Mouse (Mus musculus) thymus, adult 18-20 months (tissue): ENCODE results near the gene Gm5416.
"Not testable (repeated sequence)": the region's sequence is repeated elsewhere in the genome, so short reads cannot be mapped to it uniquely, and the experiment has no call there.

Experiments used
- DNase-seq, 2 experiments: peaks; one replicate each; pipeline ENCODE4 v3.0.0; 2022; ENCODE audit warnings: mixed read lengths in 2 of 2

Gene Gm5416

DNA sequence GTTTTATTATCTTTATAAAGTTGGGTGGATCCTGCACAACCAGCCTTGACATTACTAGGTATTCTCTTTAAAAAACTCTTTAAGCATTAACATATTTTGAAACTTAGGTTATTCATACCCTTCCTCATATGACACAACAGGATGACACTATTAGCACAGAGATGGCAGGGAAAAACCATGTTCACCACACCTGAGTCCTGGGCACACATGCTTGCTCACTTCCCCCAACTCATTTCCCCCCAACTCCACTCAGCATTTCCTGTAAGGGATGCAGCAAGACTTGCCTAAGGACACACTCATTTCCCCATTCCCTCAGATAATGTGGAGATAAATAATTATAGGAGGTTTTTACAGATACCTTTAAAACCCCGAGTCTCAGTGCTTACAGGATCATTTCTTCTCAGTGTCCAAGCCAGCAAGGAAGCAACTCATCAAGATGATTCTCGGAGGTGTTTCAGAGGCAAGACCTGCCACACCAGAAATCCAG is at the start of gene Gm5416:
Gene Gm5416, plus strand, starts transcription at position 437 of the 487 bp plus-strand sequence.
- DNase-seq, result no peak

DNA sequence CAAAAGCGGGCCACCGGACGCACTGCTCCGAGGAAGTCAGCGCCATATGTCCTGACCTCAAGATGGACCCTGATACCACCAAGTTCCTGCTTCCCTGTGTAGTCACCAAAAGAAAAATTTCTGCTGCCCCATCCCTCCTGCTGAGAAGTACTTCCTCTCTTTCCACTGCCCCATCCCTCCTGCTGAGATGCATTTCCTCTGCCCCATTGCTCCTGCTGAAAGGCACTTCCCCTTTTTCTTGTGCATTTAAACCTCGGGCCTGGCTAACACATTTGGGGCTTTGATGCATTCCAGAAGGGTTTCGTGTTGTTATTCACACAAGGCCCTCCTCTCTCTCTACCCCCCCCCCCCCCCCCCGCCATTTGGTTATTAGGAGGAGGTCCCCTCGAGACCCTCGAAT is 42.4 kb upstream of the Gm5416 start:
- DNase-seq, result not testable (repeated sequence)

DNA sequence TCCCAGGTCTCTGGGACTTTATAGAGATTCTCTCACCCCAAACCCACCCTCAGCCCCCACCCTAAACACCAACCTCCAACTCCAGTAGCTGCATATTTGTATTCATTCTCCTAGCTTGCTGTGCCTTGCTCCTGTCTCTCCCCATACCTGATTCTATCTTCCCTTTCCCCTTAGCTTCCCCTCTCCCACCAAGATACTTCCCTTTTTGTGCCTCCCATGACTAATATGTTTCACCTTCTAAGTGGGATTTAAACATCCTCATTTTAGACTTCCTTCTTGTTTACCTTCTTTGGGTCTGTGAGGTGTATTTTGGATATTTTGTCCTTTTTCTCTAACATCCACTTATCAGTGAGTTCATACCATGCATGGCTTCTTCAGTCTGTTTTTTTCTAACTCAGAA is 34.1 kb upstream of the Gm5416 start:
- DNase-seq, result no peak

DNA sequence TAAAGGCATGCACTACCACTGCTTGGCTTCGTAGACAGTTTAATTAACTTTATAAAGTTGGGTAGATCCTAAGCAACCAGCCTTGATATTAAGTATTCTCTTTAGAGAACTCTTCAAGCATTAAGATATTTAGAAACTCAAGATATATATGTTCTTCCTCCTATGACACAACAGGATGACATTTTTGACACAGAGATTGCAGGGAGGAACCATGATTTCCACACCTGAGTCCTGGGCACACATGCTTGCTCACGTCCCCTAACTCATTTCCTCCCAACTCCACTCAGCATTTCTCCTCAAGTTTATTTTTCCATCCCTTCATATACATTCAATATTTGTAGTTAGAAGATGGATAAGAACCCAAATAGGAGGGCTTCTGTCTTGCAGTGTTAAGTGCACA is 30.3 kb upstream of the Gm5416 start:
- DNase-seq, result no peak

- DNase-seq, result not testable (repeated sequence)
These were observed 26.3 kb upstream of the Gm5416 start, which contains the start of gene Gm5483 for GRCm38 (mm10) chr16:36183912-36184311. Gene Gm5483, plus strand, starts transcription at chr16:36184212.

GRCm38 (mm10) chr16:36199226-36199625 is 11.0 kb upstream of the Gm5416 start:
- DNase-seq, result no peak

- DNase-seq, result no peak
These were observed 6.4 kb upstream of the Gm5416 start for GRCm38 (mm10) chr16:36203846-36204245.

DNA sequence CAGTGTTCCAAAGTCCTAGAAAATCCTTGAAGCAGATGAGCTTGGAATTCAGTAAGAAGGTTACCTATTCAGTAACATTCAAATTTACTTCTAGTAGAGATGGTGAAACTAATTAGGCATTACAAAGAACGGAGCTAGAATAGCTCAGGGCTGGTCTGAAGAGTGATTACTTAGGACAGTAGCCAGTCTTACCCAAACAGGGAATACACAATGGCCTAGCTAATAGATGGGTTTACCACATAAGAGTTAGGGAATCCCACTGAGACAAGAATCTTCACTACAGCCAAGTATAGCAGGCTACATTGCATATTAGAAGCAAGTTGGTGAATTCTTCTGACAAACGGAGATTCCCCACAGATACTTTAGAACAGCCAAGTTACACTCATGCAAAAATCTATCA is 4.5 kb upstream of the Gm5416 start:
- DNase-seq, result not testable (repeated sequence)

DNA sequence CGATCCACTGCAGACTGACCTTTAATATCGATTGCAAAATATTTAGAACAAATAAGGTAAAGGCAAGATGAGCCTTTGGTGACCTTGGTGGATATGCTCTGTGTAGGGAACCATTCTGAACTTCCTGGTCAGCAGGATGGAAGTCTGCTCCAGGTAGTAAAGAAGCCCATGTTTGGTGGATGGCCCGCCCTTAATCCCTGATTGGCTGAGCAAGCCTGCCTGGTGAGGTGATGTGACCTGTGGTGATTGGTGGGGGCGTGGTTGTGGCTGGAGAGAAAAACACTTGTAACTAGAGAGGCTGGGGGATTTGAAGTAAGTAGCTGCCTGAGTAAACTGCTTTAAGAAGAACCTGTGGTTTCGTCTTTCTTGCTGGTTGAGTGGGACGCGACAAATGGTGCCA is 11.0 kb downstream of the Gm5416 start, which contains the start of gene 2010005H15Rik:
Gene 2010005H15Rik, plus strand, starts transcription at position 301 of the 400 bp plus-strand sequence.
- DNase-seq, result not testable (repeated sequence)

- not testable (repeated sequence) for DNase-seq
These were observed 50.4 kb downstream of the Gm5416 start for GRCm38 (mm10) chr16:36260585-36260984.
